Mouse (Mus musculus): ENCODE measurements at regions not wholly inside any gene's neighbourhood (a gene's known extent, or its start where the extent isn't known, plus 50 kb on each side); places are given as distances from the start of the nearest gene placed in this dataset.

GRCm38 (mm10) chr5:77871403-77871802, 463.6 kb upstream of the Igfbp7 start:
- H3K4me1 ChIP-seq (replicated peaks), result no peaks in the 10 kb centered on the region
- H3K4me3 ChIP-seq (replicated peaks), result no peak overlapping the region
- no peak for ATAC-seq
- no peaks in the 10 kb centered on the region for H3K9me3 ChIP-seq
- H3K36me3 ChIP-seq, result no peaks in the 10 kb centered on the region
- no peak overlapping the region for H3K27ac ChIP-seq
- no peaks in the 10 kb centered on the region for H3K27me3 ChIP-seq (replicated peaks)
- H3K9ac ChIP-seq, result no peak overlapping the region
- H3K4me2 ChIP-seq (replicated peaks), result no peak overlapping the region
- 73% methylated on average over 5 of the region's 5 CpGs for WGBS

GRCm38 (mm10) chr5:77865342-77865741, 457.5 kb upstream of the Igfbp7 start:
- no peaks in the 10 kb centered on the region for H3K27me3 ChIP-seq (replicated peaks)
- no peaks in the 10 kb centered on the region for H3K9me3 ChIP-seq
- no peaks in the 10 kb centered on the region for H3K36me3 ChIP-seq
- ATAC-seq, result no peak
- H3K4me3 ChIP-seq (replicated peaks), result no peak overlapping the region
- no peak overlapping the region for H3K27ac ChIP-seq
- H3K4me1 ChIP-seq (replicated peaks), result no peaks in the 10 kb centered on the region
- 73% methylated on average over 7 of the region's 7 CpGs for WGBS
- no peak overlapping the region for H3K9ac ChIP-seq
- no peak overlapping the region for H3K4me2 ChIP-seq (replicated peaks)

- WGBS, result 81% methylated on average over 6 of the region's 6 CpGs
- no peaks in the 10 kb centered on the region for H3K4me1 ChIP-seq (replicated peaks)
- H3K9me3 ChIP-seq, result no peaks in the 10 kb centered on the region
- H3K27me3 ChIP-seq (replicated peaks), result no peaks in the 10 kb centered on the region
- no peak overlapping the region for H3K4me2 ChIP-seq (replicated peaks)
- no peak overlapping the region for H3K4me3 ChIP-seq (replicated peaks)
- H3K36me3 ChIP-seq, result no peaks in the 10 kb centered on the region
- no peak for ATAC-seq
- H3K9ac ChIP-seq, result no peak overlapping the region
- H3K27ac ChIP-seq, result no peak overlapping the region
Measured at GRCm38 (mm10) chr5:77855191-77855590, 447.4 kb upstream of the Igfbp7 start.

GRCm38 (mm10) chr5:77853999-77854784, 446.4 kb upstream of the Igfbp7 start:
- Histone ChIP-seq H3K4me2 (replicated peaks) (no peak overlapping the region), H3K36me3 (no peaks in the 10 kb centered on the region), H3K27ac (no peak overlapping the region), H3K9ac (no peak overlapping the region), H3K4me1 (replicated peaks) (no peaks in the 10 kb centered on the region), H3K4me3 (replicated peaks) (no peak overlapping the region), H3K27me3 (replicated peaks) (no peaks in the 10 kb centered on the region), H3K9me3 (no peaks in the 10 kb centered on the region)
- 75% methylated on average over 12 of the region's 12 CpGs for WGBS
- no peak for ATAC-seq

- H3K27ac ChIP-seq, result no peak overlapping the region
- no peaks in the 10 kb centered on the region for H3K4me1 ChIP-seq (replicated peaks)
- no peak overlapping the region for H3K4me3 ChIP-seq (replicated peaks)
- no peak overlapping the region for H3K4me2 ChIP-seq (replicated peaks)
- WGBS, result 88% methylated on average over 3 of the region's 3 CpGs
- no peaks in the 10 kb centered on the region for H3K9me3 ChIP-seq
- no peak for ATAC-seq
- no peaks in the 10 kb centered on the region for H3K27me3 ChIP-seq (replicated peaks)
- H3K36me3 ChIP-seq, result no peaks in the 10 kb centered on the region
- no peak overlapping the region for H3K9ac ChIP-seq
Measured at GRCm38 (mm10) chr5:77851645-77852044, 443.8 kb upstream of the Igfbp7 start.

- WGBS, result 50% methylated on average over 5 of the region's 5 CpGs
- H3K27ac ChIP-seq, result no peak overlapping the region
- no peak overlapping the region for H3K4me2 ChIP-seq (replicated peaks)
- no peaks in the 10 kb centered on the region for H3K9me3 ChIP-seq
- no peak overlapping the region for H3K9ac ChIP-seq
- H3K4me3 ChIP-seq (replicated peaks), result no peak overlapping the region
- H3K27me3 ChIP-seq (replicated peaks), result no peaks in the 10 kb centered on the region
- ATAC-seq, result no peak
- no peaks in the 10 kb centered on the region for H3K4me1 ChIP-seq (replicated peaks)
- no peaks in the 10 kb centered on the region for H3K36me3 ChIP-seq
Measured at GRCm38 (mm10) chr5:77838186-77839097, 430.6 kb upstream of the Igfbp7 start.

GRCm38 (mm10) chr5:77827971-77828370, 420.1 kb upstream of the Igfbp7 start:
- H3K36me3 ChIP-seq, result no peaks in the 10 kb centered on the region
- H3K9ac ChIP-seq, result no peak overlapping the region
- H3K4me2 ChIP-seq (replicated peaks), result no peak overlapping the region
- H3K27me3 ChIP-seq (replicated peaks), result no peaks in the 10 kb centered on the region
- H3K4me1 ChIP-seq (replicated peaks), result no peaks in the 10 kb centered on the region
- no peak overlapping the region for H3K27ac ChIP-seq
- H3K9me3 ChIP-seq, result no peaks in the 10 kb centered on the region
- 91% methylated on average over 2 of the region's 2 CpGs for WGBS
- H3K4me3 ChIP-seq (replicated peaks), result no peak overlapping the region
- ATAC-seq, result no peak

DNA sequence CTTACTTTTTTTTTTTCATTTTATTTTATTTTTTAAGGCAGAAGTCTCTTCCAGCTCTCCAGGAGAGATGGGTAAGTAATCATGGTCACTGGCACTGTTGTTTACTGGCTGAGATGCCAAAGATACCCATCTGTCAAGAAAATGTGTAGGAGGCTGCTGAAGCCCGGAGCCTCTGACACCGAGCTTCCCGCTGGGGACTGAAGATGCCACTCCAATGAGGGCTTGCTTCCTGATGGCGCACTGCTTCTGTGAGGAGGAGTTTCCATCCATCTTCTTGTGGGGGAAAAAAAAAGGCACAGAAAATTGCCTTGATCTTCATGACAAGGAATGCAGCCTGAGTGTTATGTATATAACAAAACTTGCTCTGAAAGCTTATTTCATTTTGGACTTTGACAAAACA, 418.2 kb upstream of the Igfbp7 start:
- Histone ChIP-seq H3K9ac (no peak overlapping the region), H3K36me3 (no peaks in the 10 kb centered on the region), H3K4me2 (replicated peaks) (no peak overlapping the region), H3K4me3 (replicated peaks) (no peak overlapping the region), H3K27ac (no peak overlapping the region), H3K9me3 (no peaks in the 10 kb centered on the region), H3K4me1 (replicated peaks) (no peaks in the 10 kb centered on the region), H3K27me3 (replicated peaks) (no peaks in the 10 kb centered on the region)
- 65% methylated on average over 4 of the region's 4 CpGs for WGBS
- no peak for ATAC-seq

DNA sequence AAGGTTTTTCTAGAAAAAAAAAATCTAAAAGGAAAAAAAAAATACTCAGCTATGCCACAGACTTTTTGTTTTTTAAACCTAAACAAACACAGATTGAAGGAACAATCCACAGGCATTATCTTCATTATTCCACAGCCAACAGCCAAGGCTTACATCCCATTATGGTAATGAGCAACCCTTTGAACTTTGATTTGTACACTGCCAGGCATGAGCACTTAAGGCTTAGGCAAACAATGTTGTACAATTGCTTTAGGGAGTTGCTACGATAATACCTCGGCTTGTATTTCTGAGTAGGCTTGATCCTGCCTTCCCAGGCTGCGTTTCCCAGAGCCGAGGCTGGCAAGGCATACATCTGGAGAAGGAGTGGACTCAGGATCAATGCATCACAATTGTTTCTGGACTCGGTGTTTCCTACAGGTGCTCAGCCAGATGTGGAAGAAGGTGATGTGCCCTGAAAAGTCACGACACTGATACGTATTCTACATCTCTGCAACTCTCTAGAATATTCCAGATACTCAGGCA, 409.0 kb upstream of the Igfbp7 start:
- WGBS, result 51% methylated on average over 7 of the region's 7 CpGs
- peak; percentile 88 for ATAC-seq

DNA sequence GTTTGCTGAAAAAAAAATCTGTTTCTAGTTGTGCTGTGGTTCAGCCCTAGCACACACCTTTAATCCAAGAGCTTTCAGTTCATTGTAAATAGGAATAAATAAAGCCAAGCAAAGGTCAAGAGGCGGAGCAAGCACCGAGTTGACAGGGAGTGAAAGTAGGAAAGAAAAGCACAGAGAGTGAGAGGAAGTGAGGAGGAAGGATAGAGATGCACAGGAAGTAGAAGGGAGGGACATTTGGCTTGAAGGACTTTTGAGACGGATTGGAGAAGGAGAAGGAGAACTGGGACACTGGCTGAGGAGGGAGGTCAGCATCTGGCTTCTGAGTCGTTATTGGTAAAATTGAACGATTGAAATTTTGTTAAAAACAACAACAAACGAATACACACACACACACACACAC, 402.0 kb upstream of the Igfbp7 start:
- no peak overlapping the region for H3K9ac ChIP-seq
- no peak overlapping the region for H3K4me3 ChIP-seq (replicated peaks)
- 77% methylated on average over 6 of the region's 6 CpGs for WGBS
- H3K36me3 ChIP-seq, result no peaks in the 10 kb centered on the region
- H3K27me3 ChIP-seq (replicated peaks), result no peaks in the 10 kb centered on the region
- no peaks in the 10 kb centered on the region for H3K9me3 ChIP-seq
- ATAC-seq, result no peak
- no peaks in the 10 kb centered on the region for H3K4me1 ChIP-seq (replicated peaks)
- no peak overlapping the region for H3K27ac ChIP-seq
- no peak overlapping the region for H3K4me2 ChIP-seq (replicated peaks)

More for the DNA sequence above, 409.0 kb upstream of the Igfbp7 start:
- Histone ChIP-seq H3K36me3 (no peaks in the 10 kb centered on the region), H3K4me1 (replicated peaks) (no peaks in the 10 kb centered on the region), H3K9ac (no peak overlapping the region), H3K4me2 (replicated peaks) (no peak overlapping the region), H3K27me3 (replicated peaks) (no peaks in the 10 kb centered on the region), H3K4me3 (replicated peaks) (no peak overlapping the region), H3K9me3 (no peaks in the 10 kb centered on the region), H3K27ac (no peak overlapping the region)

DNA sequence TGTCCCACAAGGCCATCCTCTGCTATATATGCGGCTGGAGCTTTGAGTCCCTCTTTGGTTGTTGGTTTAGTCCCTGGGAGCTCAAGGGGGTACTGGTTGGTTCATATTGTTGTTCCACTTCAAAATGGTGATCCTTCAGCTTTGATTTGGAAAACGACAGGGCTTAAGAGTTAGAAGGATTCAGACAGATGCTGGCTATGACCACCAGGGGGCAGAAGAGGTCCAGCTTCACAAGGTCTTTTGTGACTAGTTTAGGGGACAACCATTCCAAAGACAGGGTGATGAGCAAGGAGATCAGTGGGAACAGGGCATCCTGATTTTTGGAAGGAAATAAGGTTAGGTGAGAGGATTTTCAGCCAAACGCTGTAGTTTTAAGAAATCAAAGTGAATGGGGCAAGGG, 399.9 kb upstream of the Igfbp7 start:
- ATAC-seq, result no peak
- no peaks in the 10 kb centered on the region for H3K36me3 ChIP-seq
- 44% methylated on average over 3 of the region's 3 CpGs for WGBS
- H3K4me2 ChIP-seq (replicated peaks), result no peak overlapping the region
- no peaks in the 10 kb centered on the region for H3K4me1 ChIP-seq (replicated peaks)
- H3K27me3 ChIP-seq (replicated peaks), result no peaks in the 10 kb centered on the region
- no peak overlapping the region for H3K9ac ChIP-seq
- H3K9me3 ChIP-seq, result no peaks in the 10 kb centered on the region
- no peak overlapping the region for H3K27ac ChIP-seq
- no peak overlapping the region for H3K4me3 ChIP-seq (replicated peaks)

- no peak for ATAC-seq
- H3K9ac ChIP-seq, result no peak overlapping the region
- H3K27me3 ChIP-seq (replicated peaks), result no peaks in the 10 kb centered on the region
- no peak overlapping the region for H3K4me3 ChIP-seq (replicated peaks)
- no peaks in the 10 kb centered on the region for H3K4me1 ChIP-seq (replicated peaks)
- H3K9me3 ChIP-seq, result no peaks in the 10 kb centered on the region
- H3K27ac ChIP-seq, result no peak overlapping the region
- 61% methylated on average over 9 of the region's 9 CpGs for WGBS
- no peak overlapping the region for H3K4me2 ChIP-seq (replicated peaks)
- no peaks in the 10 kb centered on the region for H3K36me3 ChIP-seq
Measured at GRCm38 (mm10) chr5:77806334-77807157, 398.7 kb upstream of the Igfbp7 start.

All from intestine, embryonic 15.5 days (tissue).